Mouse (Mus musculus): ENCODE results near the gene Nol4l. TPM values are rescaled to one million over a fixed set of nuclear protein-coding genes. Genes with fewer than 3 reads are reported as not detected.

The Nol4l gene
- polyA plus RNA-seq, 1 experiment from 2014 or later: 36.8 TPM

GRCm38 (mm10) chr2:153533981-153534380, 4.2 kb upstream of the Nol4l start:
- no peak overlapping the region for H3K4me3 ChIP-seq
- H3K36me3 ChIP-seq: no peaks in the 10 kb centered on the region
- peaks cover 10% of the 10 kb centered on the region for H3K27me3 ChIP-seq
- H3K9ac ChIP-seq: no peak overlapping the region
- H3K4me2 ChIP-seq (replicated peaks): no peak overlapping the region
- 60% methylated on average over 1 of the region's 1 CpGs for WGBS
- H3K4me1 ChIP-seq: peaks cover 8% of the 10 kb centered on the region
- no peak overlapping the region for H3K27ac ChIP-seq
- no peak for ATAC-seq (ENCODE audit: low FRiP score)
- no peaks in the 10 kb centered on the region for H3K9me3 ChIP-seq (replicated peaks)

- H3K9me3 ChIP-seq (replicated peaks): no peaks in the 10 kb centered on the region
- peaks cover 16% of the 10 kb centered on the region for H3K27me3 ChIP-seq
- no peak overlapping the region for H3K9ac ChIP-seq
- peaks cover 30% of the 10 kb centered on the region for H3K4me1 ChIP-seq
- no peak overlapping the region for H3K27ac ChIP-seq
- ATAC-seq (ENCODE audit: low FRiP score): no peak
- H3K36me3 ChIP-seq: no peaks in the 10 kb centered on the region
- WGBS: 52% methylated on average over 5 of the region's 5 CpGs
- no peak overlapping the region for H3K4me3 ChIP-seq
- no peak overlapping the region for H3K4me2 ChIP-seq (replicated peaks)
Observed at GRCm38 (mm10) chr2:153530948-153531347, 1.2 kb upstream of the Nol4l start.

GRCm38 (mm10) chr2:153529365-153529781, 398 bp downstream of the Nol4l start:
- H3K27ac ChIP-seq: peak overlapping the region; percentile 97
- H3K36me3 ChIP-seq: no peaks in the 10 kb centered on the region
- ATAC-seq (ENCODE audit: low FRiP score): peak; percentile 9
- H3K9me3 ChIP-seq (replicated peaks): no peaks in the 10 kb centered on the region
- peak overlapping the region; percentile 95 for H3K4me2 ChIP-seq (replicated peaks)
- peak overlapping the region; percentile 90 for H3K9ac ChIP-seq
- peak overlapping the region; percentile 82 for H3K4me3 ChIP-seq
- H3K27me3 ChIP-seq: peaks cover 16% of the 10 kb centered on the region
- peaks cover 43% of the 10 kb centered on the region for H3K4me1 ChIP-seq
- WGBS: under 1% methylated on average over 38 of the region's 53 CpGs

DNA sequence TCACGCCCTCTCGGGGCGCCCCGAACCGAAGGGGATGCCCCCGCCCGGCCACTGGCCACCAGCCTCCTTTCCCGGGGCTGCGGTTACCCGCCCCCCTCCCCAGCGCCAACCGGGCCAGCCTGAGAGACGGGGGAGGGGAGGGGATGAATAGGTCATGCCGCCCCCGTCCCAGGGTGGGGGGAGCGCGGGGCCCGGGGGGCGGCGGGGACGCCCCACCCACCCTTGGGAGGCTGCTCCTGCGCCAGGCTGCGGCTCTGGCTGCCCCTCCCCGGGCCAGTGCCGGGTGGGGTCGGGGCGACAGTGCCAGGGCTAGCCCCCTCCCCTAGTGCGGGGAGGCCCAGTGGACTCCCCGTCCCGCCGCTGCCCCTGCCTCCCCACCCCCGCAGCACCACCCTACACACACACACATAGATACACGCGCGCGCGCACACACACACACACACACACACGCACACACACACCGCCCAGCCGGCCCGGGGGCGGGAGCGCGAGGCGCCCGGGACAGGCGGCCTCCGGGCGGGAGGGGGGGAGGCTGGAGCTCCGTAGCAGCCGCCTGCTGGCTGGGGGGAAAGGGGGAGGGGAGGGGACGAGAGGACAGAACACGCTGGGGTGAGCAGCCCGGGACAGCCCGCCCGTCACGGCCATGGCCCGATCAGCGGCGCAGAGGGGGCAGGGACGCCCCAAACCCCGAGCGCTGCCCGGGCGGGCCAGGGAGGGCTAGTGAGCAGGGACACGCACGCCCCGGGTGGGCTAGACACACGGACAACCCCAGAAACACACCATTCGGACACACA, 1.0 kb downstream of the Nol4l start:
- Histone ChIP-seq H3K36me3 (no peaks in the 10 kb centered on the region), H3K4me1 (peaks cover 46% of the 10 kb centered on the region), H3K27ac (peak overlapping the region; percentile 97), H3K4me2 (replicated peaks) (peak overlapping the region; percentile 95), H3K9ac (peak overlapping the region; percentile 90), H3K4me3 (peak overlapping the region; percentile 82), H3K9me3 (replicated peaks) (no peaks in the 10 kb centered on the region), H3K27me3 (peaks cover 16% of the 10 kb centered on the region)
- 0% methylated on average over 28 of the region's 70 CpGs for WGBS
- ATAC-seq (ENCODE audit: low FRiP score): peak; percentile 47

DNA sequence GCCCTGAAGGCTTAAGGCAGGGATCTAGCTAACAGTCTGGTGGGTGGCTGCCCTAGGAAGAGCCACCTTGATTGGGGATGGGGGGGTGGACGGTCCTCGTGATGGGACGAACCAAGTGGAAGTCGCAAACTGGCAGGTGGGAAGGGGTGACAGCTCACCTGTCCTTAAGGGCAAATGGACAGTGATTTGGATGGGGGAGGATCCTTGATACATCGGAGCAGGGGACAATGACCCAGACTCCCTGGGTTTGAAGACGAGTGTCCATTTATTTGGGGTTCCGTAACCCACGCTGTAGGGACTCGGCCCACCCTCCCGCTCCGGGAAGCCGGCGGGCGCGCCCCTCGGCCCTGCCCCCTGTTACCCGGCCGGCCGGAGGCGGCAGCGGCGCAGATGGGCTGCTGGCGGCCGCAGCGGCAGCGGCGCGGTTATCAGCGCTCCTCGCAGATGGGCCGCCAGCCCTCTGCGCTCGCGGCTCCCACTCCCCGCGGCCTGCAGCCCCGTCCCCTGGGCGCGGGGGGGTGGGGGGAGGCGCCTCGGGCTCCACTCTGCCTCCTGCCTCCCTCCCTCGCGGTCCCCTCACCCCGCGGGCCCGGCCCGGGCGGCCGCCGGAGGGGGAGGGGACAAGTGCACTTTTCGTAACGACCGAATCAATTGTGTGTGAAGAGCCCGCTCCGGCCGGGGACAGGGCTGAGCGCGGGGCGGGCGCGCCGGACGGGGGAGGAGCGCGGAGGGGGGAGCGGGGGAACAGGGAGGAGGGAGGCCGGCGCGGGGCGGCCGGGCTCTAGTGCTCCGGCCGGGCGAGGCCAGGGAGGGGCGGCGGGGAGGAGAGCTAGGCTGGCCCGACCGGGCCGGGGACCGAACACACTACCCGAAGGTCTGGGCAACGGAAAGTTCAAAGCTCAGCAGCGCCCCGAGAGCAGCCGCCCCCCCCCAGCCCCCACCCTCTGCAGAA, 1.9 kb downstream of the Nol4l start:
- peaks cover 55% of the 10 kb centered on the region for H3K4me1 ChIP-seq
- peak overlapping the region; percentile 82 for H3K4me3 ChIP-seq
- WGBS: 2% methylated on average over 69 of the region's 85 CpGs
- H3K9me3 ChIP-seq (replicated peaks): no peaks in the 10 kb centered on the region
- ATAC-seq (ENCODE audit: low FRiP score): peak; percentile 54
- peak overlapping the region; percentile 95 for H3K4me2 ChIP-seq (replicated peaks)
- no peaks in the 10 kb centered on the region for H3K36me3 ChIP-seq
- H3K9ac ChIP-seq: peak overlapping the region; percentile 90
- H3K27ac ChIP-seq: peak overlapping the region; percentile 97
- H3K27me3 ChIP-seq: peaks cover 16% of the 10 kb centered on the region

GRCm38 (mm10) chr2:153526850-153527530, 2.8 kb downstream of the Nol4l start:
- Histone ChIP-seq H3K9ac (peak overlapping the region; percentile 90; the same call in 1 of the 2 replicates), H3K4me1 (peaks cover 64% of the 10 kb centered on the region), H3K36me3 (no peaks in the 10 kb centered on the region), H3K4me2 (replicated peaks) (peak overlapping the region; percentile 95), H3K9me3 (replicated peaks) (no peaks in the 10 kb centered on the region), H3K4me3 (peak overlapping the region; percentile 82; the same call in 1 of the 2 replicates), H3K27me3 (peaks cover 16% of the 10 kb centered on the region), H3K27ac (peak overlapping the region; percentile 97)
- WGBS: 50% methylated on average over 9 of the region's 9 CpGs
- no peak for ATAC-seq (ENCODE audit: low FRiP score)

DNA sequence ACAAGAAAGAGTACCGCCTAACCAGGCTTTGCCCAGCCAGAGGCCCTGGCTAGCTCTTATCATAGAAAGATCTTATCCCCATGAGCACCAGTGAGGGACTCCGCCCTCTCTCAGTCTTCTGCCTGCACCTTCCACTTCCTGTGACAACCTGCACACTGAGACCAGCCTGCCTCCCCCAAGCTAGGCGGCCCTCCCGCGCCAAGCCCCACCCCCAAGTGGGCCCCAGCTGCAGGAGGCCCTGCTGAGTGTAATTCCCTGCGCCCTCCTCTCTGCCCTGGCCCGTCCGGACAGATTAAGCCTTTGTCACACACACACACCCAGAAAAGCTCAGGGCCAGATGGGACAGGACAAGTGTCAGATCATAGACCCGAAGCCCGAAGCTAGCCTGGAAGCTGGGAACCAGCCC, 3.9 kb downstream of the Nol4l start:
- peak overlapping the region; percentile 32; the same call in 1 of the 2 replicates for H3K9ac ChIP-seq
- H3K9me3 ChIP-seq (replicated peaks): no peaks in the 10 kb centered on the region
- peaks cover 11% of the 10 kb centered on the region for H3K27me3 ChIP-seq
- H3K36me3 ChIP-seq: no peaks in the 10 kb centered on the region
- 10% methylated on average over 10 of the region's 10 CpGs for WGBS
- peak overlapping the region; percentile 95; the same call in 1 of the 2 replicates for H3K4me2 ChIP-seq (replicated peaks)
- peaks cover 73% of the 10 kb centered on the region for H3K4me1 ChIP-seq
- peak overlapping the region; percentile 97 for H3K27ac ChIP-seq
- no peak overlapping the region for H3K4me3 ChIP-seq
- no peak for ATAC-seq (ENCODE audit: low FRiP score)

DNA sequence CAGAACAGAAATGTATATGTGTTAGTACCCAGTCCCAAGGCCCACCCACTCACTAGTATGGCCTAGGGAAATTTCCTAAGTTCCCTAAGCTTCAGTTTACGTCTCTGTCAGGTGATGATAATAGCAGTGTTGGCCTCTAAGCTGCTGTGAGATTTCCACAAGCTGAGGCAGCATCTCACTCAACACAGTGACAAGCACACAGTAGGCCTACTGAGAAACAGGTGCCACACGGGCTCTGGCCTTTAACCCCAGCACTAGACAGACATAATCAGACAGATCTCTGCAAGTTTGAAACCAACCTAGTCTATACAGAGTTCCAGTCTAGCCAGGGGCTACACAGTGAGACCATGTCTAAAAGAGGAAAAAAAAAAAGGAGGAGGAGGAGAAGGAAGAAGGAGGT, 5.0 kb downstream of the Nol4l start:
- WGBS: 60% methylated on average over 2 of the region's 2 CpGs
- no peak overlapping the region for H3K9ac ChIP-seq
- no peak overlapping the region for H3K4me3 ChIP-seq
- no peak for ATAC-seq (ENCODE audit: low FRiP score)
- H3K4me2 ChIP-seq (replicated peaks): no peak overlapping the region
- H3K27ac ChIP-seq: no peak overlapping the region
- H3K27me3 ChIP-seq: peaks cover 6% of the 10 kb centered on the region; the same call in 1 of the 2 replicates
- H3K9me3 ChIP-seq (replicated peaks): no peaks in the 10 kb centered on the region
- no peaks in the 10 kb centered on the region for H3K36me3 ChIP-seq
- H3K4me1 ChIP-seq: peaks cover 70% of the 10 kb centered on the region

GRCm38 (mm10) chr2:153523656-153524055, 6.1 kb downstream of the Nol4l start:
- peaks cover 6% of the 10 kb centered on the region; the same call in 1 of the 2 replicates for H3K27me3 ChIP-seq
- 86% methylated on average over 12 of the region's 12 CpGs for WGBS
- no peak overlapping the region for H3K4me3 ChIP-seq
- H3K4me1 ChIP-seq: peaks cover 70% of the 10 kb centered on the region
- H3K36me3 ChIP-seq: no peaks in the 10 kb centered on the region
- no peak for ATAC-seq (ENCODE audit: low FRiP score)
- H3K27ac ChIP-seq: no peak overlapping the region
- H3K9me3 ChIP-seq (replicated peaks): no peaks in the 10 kb centered on the region
- H3K9ac ChIP-seq: no peak overlapping the region
- no peak overlapping the region for H3K4me2 ChIP-seq (replicated peaks)

GRCm38 (mm10) chr2:153523143-153523542, 6.6 kb downstream of the Nol4l start:
- H3K9ac ChIP-seq: no peak overlapping the region
- no peak overlapping the region for H3K4me2 ChIP-seq (replicated peaks)
- 0 out of 2 replicates have a peak overlapping the region, but pooled peaks have one; percentile 25 for H3K27ac ChIP-seq
- WGBS: 73% methylated on average over 9 of the region's 9 CpGs
- no peak for ATAC-seq (ENCODE audit: low FRiP score)
- H3K27me3 ChIP-seq: peaks cover 6% of the 10 kb centered on the region; the same call in 1 of the 2 replicates
- H3K9me3 ChIP-seq (replicated peaks): no peaks in the 10 kb centered on the region
- no peak overlapping the region for H3K4me3 ChIP-seq
- no peaks in the 10 kb centered on the region for H3K36me3 ChIP-seq
- peaks cover 67% of the 10 kb centered on the region for H3K4me1 ChIP-seq

DNA sequence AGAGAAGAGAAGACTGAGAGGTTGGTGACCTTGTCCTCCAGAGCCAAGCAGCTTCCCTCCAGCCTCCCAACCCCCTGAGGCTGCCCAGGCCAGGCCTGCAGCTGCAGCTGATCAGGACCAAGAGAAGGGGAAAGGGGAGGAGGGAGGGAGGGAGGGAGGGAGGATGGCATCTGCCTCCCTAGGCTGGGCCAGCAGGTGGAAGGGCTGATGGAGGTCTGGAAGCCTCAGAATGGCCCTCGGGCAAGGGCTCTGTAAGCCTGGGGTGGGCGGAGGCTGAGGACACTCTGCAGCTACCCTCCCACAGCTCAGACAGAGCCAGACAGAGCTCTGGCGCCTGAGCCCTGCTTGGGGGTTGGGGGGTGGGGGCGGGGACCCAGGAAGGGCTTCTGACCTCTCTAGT, 7.5 kb downstream of the Nol4l start:
- ATAC-seq (ENCODE audit: low FRiP score): peak; percentile 57
- no peak overlapping the region for H3K4me2 ChIP-seq (replicated peaks)
- peaks cover 6% of the 10 kb centered on the region; the same call in 1 of the 2 replicates for H3K27me3 ChIP-seq
- peak overlapping the region; percentile 36; the same call in 1 of the 2 replicates for H3K27ac ChIP-seq
- H3K4me3 ChIP-seq: no peak overlapping the region
- H3K9ac ChIP-seq: no peak overlapping the region
- no peaks in the 10 kb centered on the region for H3K9me3 ChIP-seq (replicated peaks)
- 8% methylated on average over 4 of the region's 4 CpGs for WGBS
- peaks cover 64% of the 10 kb centered on the region for H3K4me1 ChIP-seq
- H3K36me3 ChIP-seq: no peaks in the 10 kb centered on the region

All from hindbrain, embryonic 12.5 days (tissue).